23 mouse cellular contexts compared by ENCODE assay signal in the genomic region with DNA sequence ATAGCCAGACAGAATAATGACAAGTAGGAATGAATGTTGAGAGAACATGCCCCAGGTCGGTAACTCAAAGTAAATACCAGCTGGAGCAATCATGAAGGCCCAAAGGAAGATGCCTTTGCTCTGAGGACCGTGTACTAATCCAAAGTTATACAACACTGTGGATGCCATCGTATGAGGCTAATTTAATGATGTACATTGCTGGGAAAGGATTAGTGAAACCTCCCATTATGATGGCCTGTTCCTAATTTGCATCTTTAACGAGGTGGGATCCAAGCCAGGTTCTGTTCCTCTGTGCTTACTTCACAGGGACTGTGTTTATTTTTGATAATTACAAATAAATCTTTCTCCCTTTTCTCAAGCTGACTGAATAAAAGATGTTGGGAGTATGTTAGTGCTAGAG.
DNase-seq lines count a peak whose midpoint lies in the region; ATAC-seq and TF ChIP-seq lines count a peak whose summit lies in the region.
"Had no signal": no experiment of that assay in that cellular context is flagged by ENCODE, and none has a peak within 500 bp of the region (broad histone marks: within the 10 kb centered on the region; RNA-seq: fewer than 3 reads in every experiment).

No protein-coding gene starts in this region.

- H3K4me1 ChIP-seq in forebrain, embryonic 12.5 days, result no peaks in the 10 kb centered on the region
- no peaks in the 10 kb centered on the region; the same call in 1 of the 2 replicates for H3K4me1 ChIP-seq in forebrain, embryonic 15.5 days
- H3K4me1 ChIP-seq: embryonic facial prominence, embryonic 15.5 days; hindbrain, embryonic 12.5 days; hindbrain, embryonic 15.5 days had no signal

- no peaks in the 10 kb centered on the region for H3K27me3 ChIP-seq in forebrain, embryonic 12.5 days
- H3K27me3 ChIP-seq in forebrain, embryonic 15.5 days, result no peaks in the 10 kb centered on the region
- H3K27me3 ChIP-seq: embryonic facial prominence, embryonic 15.5 days; hindbrain, embryonic 12.5 days; hindbrain, embryonic 15.5 days had no signal

- peak; percentile 39; the same call in 1 of the 2 replicates for ATAC-seq in forebrain, embryonic 12.5 days (ENCODE audit: low FRiP score)
- no peak for ATAC-seq in forebrain, embryonic 15.5 days (replicated peaks)
- ATAC-seq: activated CD4-positive, CD25-positive, alpha-beta regulatory T cell, adult 4 months; CD4-positive, CD25-positive, alpha-beta regulatory T cell, adult 4 months; forebrain, postnatal 0 days; intestine, postnatal 0 days had no signal

- WGBS in forebrain, embryonic 12.5 days, result 41% methylated on average over 4 of the region's 4 CpGs
- 17% methylated on average over 4 of the region's 4 CpGs for WGBS in forebrain, embryonic 15.5 days

- peak; percentile 62 for DNase-seq in retina, postnatal 1 day
- no peak for DNase-seq in retina, embryonic 14.5 days (ENCODE audit: low spot score)
- DNase-seq in brain, embryonic 14.5 days (ENCODE audit: low read depth), result peak; percentile 83
- DNase-seq in adipocyte (ENCODE audit: low spot score), result no peak
- DNase-seq: adrenal gland, postnatal 10 days; adrenal gland, postnatal 36 days; cerebellum, adult 11-12 months; cerebellum, adult 8-10 months; cerebellum, postnatal 36 days; embryo, embryonic 11 days; forebrain, postnatal 0 days; gastrocnemius, adult 2 months; gastrocnemius, postnatal 14 days; heart, adult 11 months had no signal

- no peak overlapping the region for H3K9ac ChIP-seq in forebrain, embryonic 12.5 days
- H3K9ac ChIP-seq in forebrain, embryonic 15.5 days (replicated peaks), result no peak overlapping the region
- H3K9ac ChIP-seq: embryonic facial prominence, embryonic 15.5 days; forebrain, postnatal 0 days; hindbrain, embryonic 12.5 days; hindbrain, embryonic 15.5 days had no signal

- no peaks in the 10 kb centered on the region for H3K36me3 ChIP-seq in forebrain, embryonic 12.5 days (replicated peaks)
- no peaks in the 10 kb centered on the region for H3K36me3 ChIP-seq in forebrain, embryonic 15.5 days
- H3K36me3 ChIP-seq: embryonic facial prominence, embryonic 15.5 days; hindbrain, embryonic 12.5 days; hindbrain, embryonic 15.5 days had no signal

- H3K4me3 ChIP-seq in forebrain, embryonic 12.5 days (replicated peaks), result no peak overlapping the region
- H3K4me3 ChIP-seq in forebrain, embryonic 15.5 days, result no peak overlapping the region
- H3K4me3 ChIP-seq: embryonic facial prominence, embryonic 15.5 days; gastrocnemius, adult 2 months; hindbrain, embryonic 12.5 days; hindbrain, embryonic 15.5 days had no signal

- TF ChIP-seq POLR2A in brain, embryonic 14.5 days (IDR thresholded peaks at IDR 0.05; ENCODE audit: borderline replicate concordance, extremely low read depth, insufficient read depth, insufficient read length, poor library complexity, severe bottlenecking), result no peak

- no peak overlapping the region for H3K4me2 ChIP-seq in forebrain, embryonic 12.5 days
- H3K4me2 ChIP-seq in forebrain, embryonic 15.5 days (replicated peaks), result no peak overlapping the region
- H3K4me2 ChIP-seq: embryonic facial prominence, embryonic 15.5 days; heart, embryonic 11.5 days; hindbrain, embryonic 12.5 days; hindbrain, embryonic 15.5 days had no signal

- no peak for TF ChIP-seq CTCF in brain, embryonic 14.5 days (IDR thresholded peaks at IDR 0.05; ENCODE audit: borderline replicate concordance, extremely low read depth, insufficient read depth, insufficient read length)

- no peaks in the 10 kb centered on the region for H3K9me3 ChIP-seq in forebrain, embryonic 12.5 days
- H3K9me3 ChIP-seq in forebrain, embryonic 15.5 days, result no peaks in the 10 kb centered on the region
- H3K9me3 ChIP-seq: embryonic facial prominence, embryonic 15.5 days; hindbrain, embryonic 12.5 days; hindbrain, embryonic 15.5 days had no signal

- no peak overlapping the region for H3K27ac ChIP-seq in forebrain, embryonic 12.5 days
- no peak overlapping the region for H3K27ac ChIP-seq in forebrain, embryonic 15.5 days (replicated peaks)
- H3K27ac ChIP-seq: embryonic facial prominence, embryonic 15.5 days; gastrocnemius, adult 2 months; hindbrain, embryonic 12.5 days; hindbrain, embryonic 15.5 days had no signal

Comparison
In these comparisons a context has a peak if more than half of its experiments do, and no peak if none do; other contexts are left out.
1. DNase-seq: peak in retina, postnatal 1 day (single experiment) and brain, embryonic 14.5 days (single experiment); none in retina, embryonic 14.5 days (single experiment) and adipocyte (single experiment).